Mouse (Mus musculus) E14TG2a.4 (cell line): ENCODE data around the gene Plcl2.
"Not testable (repeated sequence)": the region's sequence is repeated elsewhere in the genome, so short reads cannot be mapped to it uniquely, and the experiment has no call there.

Experiments used
- H3K27me3 ChIP-seq: 2 replicates; pipeline ENCODE4 v1.6.1; 2014; ENCODE audit warnings: low read length, control low read depth; ENCODE audit not compliant: insufficient read depth
- H3K36me3 ChIP-seq: 2 replicates; pipeline ENCODE4 v1.6.1; 2014; ENCODE audit warnings: low read length, control low read depth; ENCODE audit not compliant: insufficient read depth
- H3K4me1 ChIP-seq: replicated peaks from 2 replicates; pipeline ENCODE4 v1.6.1; 2014; ENCODE audit warnings: low read depth, low read length, control low read depth
- H3K4me3 ChIP-seq: replicated peaks from 2 replicates; pipeline ENCODE4 v1.5.1; 2014; ENCODE audit warnings: mild to moderate bottlenecking, low read length
- H3K9me3 ChIP-seq: 2 replicates; pipeline ENCODE4 v1.6.1; 2014; ENCODE audit warnings: low read length, control low read depth
- CTCF ChIP-seq: conservative IDR thresholded peaks from 2 replicates; pipeline ENCODE4 v1.5.1; 2014; ENCODE audit warnings: low read length
- NANOG ChIP-seq: IDR thresholded peaks from 2 replicates; pipeline ENCODE4 v1.6.1; 2014; ENCODE audit warnings: borderline replicate concordance, low read length, mixed read lengths
- POU5F1 ChIP-seq: IDR thresholded peaks from 2 replicates; pipeline ENCODE4 v1.6.1; 2014; ENCODE audit warnings: low read length, borderline replicate concordance

Gene Plcl2

DNA sequence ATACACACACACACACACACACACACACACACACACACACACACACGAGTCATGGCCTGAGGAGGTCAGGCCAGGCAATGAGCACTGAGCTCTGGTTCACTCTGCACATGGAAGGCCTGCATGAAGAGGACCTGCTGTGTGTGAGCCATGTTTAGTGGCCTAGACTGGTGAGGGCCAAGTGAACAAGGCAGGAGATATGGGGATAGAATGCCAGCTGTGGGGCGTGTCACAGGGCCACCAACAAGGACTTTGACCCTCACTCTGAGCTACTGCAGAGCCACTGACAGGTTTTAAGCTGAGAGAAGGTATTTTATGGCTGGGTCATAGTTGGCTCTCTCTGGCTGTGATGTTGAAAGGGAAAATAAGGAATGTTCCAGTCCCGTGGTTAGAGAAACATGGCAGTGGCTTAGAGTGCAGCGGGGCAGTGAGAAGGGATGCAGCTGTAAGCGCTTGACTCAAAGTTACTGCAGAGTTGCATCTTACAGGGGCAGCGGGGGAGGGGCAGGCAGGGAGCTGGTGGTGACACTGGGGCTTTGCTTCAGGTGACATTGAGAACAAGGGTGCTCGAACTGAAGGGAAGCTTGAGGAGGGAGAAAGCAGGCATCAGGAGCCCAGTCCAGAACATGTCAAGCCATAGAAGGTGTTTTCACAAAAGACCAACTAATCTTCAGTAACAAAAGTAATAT lies 175.9 kb downstream of the Plcl2 start:
- Histone ChIP-seq H3K27me3 (no peaks in the 10 kb centered on the region), H3K4me1 (no peaks in the 10 kb centered on the region), H3K4me3 (no peak overlapping the region), H3K9me3 (peaks cover 16% of the 10 kb centered on the region), H3K36me3 (no peaks in the 10 kb centered on the region)
- TF ChIP-seq NANOG (no peak), CTCF (no peak), POU5F1 (no peak)

DNA sequence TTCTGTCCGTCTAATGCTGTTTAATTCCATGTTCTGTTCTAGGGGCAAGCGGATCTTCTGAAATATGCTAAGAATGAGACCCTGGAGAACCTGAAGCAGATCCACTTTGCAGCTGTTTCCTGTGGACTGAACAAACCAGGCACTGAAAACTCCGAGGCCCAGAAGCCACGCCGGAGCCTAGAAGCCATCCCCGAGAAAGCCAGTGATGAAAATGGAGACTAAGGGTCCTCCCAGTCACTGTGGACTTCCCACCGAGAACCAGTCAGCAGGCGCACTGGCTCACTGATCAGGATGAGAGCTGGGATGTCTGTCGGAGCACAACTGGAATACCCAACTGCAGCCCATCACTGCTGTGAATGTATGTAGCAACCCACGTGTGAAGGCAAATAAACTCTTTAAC lies 178.5 kb downstream of the Plcl2 start:
- TF ChIP-seq POU5F1 (no peak), NANOG (no peak), CTCF (no peak)
- Histone ChIP-seq H3K36me3 (no peaks in the 10 kb centered on the region), H3K4me1 (no peaks in the 10 kb centered on the region), H3K9me3 (peaks cover 19% of the 10 kb centered on the region), H3K4me3 (no peak overlapping the region), H3K27me3 (no peaks in the 10 kb centered on the region)

DNA sequence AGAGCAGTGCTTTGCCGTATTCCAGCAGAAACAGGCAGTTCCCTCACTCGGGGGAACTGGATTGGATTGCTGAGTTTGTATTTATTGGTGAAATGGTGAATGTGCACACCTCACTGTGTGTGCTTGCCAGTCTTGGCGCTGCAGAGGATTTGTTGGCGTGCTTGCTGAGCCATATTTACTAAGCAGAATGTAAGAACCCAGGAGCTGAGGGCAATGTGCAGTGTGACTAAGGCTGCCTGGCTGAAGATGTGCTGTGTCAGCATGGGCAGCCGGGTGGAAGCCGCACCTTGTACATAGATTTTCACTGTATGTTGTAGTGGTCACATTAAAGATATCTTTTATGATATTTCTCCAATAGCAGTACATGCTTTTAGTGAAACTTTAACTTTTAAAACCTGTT lies 178.9 kb downstream of the Plcl2 start:
- Histone ChIP-seq H3K27me3 (no peaks in the 10 kb centered on the region), H3K4me3 (no peak overlapping the region), H3K36me3 (no peaks in the 10 kb centered on the region), H3K4me1 (no peaks in the 10 kb centered on the region), H3K9me3 (peaks cover 19% of the 10 kb centered on the region)
- TF ChIP-seq CTCF (no peak), NANOG (no peak)

DNA sequence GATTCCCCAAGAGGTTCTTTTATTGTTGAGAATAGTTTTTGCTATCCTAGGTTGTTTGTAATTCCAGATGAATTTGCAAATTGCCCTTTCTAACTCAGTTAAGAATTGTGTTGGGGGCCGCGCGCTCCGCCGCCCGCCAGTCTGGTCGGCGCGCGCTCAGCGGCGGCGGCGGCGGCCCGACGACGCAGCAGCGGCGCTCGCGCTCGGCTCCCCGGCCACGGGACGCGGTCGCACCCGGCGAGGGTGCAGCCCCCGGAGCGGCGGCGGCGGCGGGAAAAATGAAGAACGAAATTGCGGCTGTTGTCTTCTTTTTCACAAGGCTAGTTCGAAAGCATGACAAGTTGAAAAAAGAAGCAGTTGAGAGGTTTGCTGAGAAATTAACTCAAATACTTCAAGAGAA lies 189.2 kb downstream of the Plcl2 start:
- not testable (repeated sequence) for H3K9me3 ChIP-seq, H3K4me1 ChIP-seq, H3K4me3 ChIP-seq, H3K36me3 ChIP-seq
- H3K27me3 ChIP-seq = peaks cover 15% of the 10 kb centered on the region

DNA sequence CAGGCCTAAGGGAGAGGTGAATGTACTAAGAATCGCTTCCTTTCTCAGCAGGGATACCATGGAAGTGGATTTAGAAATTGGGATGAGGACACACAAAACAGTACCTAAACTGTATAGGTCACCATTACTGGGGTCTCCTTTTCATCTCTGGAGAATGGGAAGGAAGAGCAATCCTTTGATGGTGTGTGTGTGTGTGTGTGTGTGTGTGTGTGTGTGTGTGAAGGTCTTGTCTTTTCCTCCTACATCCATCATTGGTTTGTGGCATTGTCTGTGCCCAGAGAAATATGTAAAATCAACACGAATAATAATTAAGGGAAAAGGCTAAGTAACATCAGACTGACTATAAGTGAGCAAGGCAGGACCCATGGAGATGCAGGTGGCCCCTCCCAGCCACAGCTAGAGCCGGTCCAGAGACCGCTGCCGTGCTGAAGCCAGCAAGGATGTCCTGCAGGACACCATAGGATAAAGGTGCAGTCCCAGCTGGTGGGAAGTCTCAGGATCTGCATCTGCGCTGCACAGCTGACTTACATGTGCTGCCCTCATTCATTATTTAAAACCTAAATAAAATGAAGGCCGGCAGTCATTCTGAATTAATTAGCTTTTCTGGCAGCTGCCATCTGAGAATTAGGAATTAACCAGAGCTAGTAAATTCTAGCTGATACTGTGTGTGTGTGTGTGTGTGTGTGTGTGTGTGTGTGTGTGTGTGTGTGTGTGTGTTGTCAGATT lies 201.5 kb downstream of the Plcl2 start:
- peaks cover 54% of the 10 kb centered on the region for H3K9me3 ChIP-seq
- H3K36me3 ChIP-seq = no peaks in the 10 kb centered on the region
- H3K27me3 ChIP-seq = no peaks in the 10 kb centered on the region
- H3K4me3 ChIP-seq = no peak overlapping the region
- no peaks in the 10 kb centered on the region for H3K4me1 ChIP-seq
- TF ChIP-seq POU5F1 (no peak), CTCF (no peak), NANOG (no peak)

DNA sequence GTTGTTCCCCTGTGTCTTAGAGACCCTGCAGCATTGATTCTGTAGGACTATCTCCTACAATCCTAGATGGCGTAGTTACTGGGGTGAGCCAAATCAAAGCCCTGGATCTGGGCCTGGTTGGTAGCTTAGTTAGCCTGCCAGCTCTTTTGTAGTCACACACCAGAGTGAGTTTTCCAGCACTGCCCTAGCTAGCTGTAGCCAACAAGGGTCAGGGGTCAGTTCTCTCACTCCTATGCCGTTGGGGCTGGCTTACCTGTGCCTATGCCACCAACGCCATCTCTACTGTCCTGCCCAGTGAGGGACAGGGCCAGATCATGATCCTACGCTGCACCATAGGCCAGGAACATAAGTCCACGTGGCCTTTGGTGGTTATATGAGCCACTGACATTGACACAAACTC lies 208.4 kb downstream of the Plcl2 start:
- TF ChIP-seq NANOG = no peak
- peaks cover 27% of the 10 kb centered on the region for H3K9me3 ChIP-seq
- H3K36me3 ChIP-seq = no peaks in the 10 kb centered on the region
- H3K4me1 ChIP-seq = no peaks in the 10 kb centered on the region
- H3K4me3 ChIP-seq = no peak overlapping the region
- peaks cover 4% of the 10 kb centered on the region; the same call in 1 of the 2 replicates for H3K27me3 ChIP-seq

DNA sequence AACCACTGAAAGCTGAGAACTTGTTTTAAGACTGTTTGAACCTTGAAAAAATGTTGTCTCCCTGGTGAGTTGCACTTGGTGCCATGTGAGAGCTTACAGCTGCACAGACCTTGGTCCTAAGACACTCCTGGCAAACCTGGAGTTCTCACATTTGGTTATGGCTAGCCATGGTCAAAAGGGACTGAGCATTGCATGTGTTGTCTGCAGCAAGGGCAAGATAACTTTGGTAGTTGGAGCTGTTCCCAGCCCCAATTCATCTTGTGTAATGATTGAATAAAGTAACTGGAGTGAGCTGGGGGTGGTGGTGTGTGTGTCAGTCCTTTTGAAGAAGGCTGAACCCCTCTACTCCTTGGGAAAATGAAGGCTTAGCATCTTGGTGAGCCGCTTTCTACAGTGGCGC lies 215.2 kb downstream of the Plcl2 start:
- Histone ChIP-seq H3K9me3 (no peaks in the 10 kb centered on the region), H3K36me3 (no peaks in the 10 kb centered on the region), H3K27me3 (peaks cover 18% of the 10 kb centered on the region), H3K4me1 (peaks cover 10% of the 10 kb centered on the region; the same call in 1 of the 2 replicates), H3K4me3 (no peak overlapping the region)
- TF ChIP-seq NANOG (no peak), POU5F1 (no peak), CTCF (no peak)

DNA sequence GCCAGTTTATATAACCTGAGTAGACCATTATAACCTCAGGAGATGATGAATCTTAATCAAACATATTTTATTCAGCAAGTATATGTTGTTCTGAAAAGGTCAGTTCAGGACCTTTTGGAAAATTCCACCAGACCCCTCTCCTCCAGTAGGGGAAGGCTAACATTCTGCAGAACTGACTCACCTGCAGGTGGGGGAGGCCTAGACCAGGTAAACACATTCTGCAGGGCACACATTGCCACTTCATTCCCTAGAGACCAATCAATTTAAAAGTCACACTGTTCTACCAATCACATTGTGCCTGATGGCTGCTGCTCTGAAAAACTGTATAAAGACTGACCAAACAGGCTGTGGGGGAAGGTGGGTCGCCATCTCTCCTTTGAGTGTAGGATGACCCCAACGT lies 217.1 kb downstream of the Plcl2 start:
- no peaks in the 10 kb centered on the region for H3K9me3 ChIP-seq
- H3K36me3 ChIP-seq = no peaks in the 10 kb centered on the region
- H3K4me1 ChIP-seq = peaks cover 10% of the 10 kb centered on the region; the same call in 1 of the 2 replicates
- TF ChIP-seq POU5F1 (no peak), NANOG (no peak), CTCF (no peak)
- H3K4me3 ChIP-seq = no peak overlapping the region
- peaks cover 21% of the 10 kb centered on the region for H3K27me3 ChIP-seq

DNA sequence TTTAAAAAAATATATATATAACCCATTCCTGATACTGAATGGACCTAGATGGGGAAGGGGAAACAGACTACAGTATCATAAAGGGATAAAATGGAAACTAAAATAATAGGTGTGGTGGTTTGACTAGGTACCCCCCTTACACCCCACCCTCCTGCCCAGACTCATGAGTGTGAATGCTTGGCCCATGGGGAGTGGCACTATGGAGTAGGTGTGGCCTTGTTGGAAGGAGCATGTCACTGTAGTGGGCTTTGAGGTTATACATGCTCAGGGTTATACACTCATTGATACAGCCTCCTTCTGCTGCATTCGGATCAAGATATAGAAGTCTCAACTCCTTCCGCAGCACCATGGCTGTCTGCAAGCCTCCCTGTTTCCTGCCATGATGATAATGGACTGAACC lies 219.8 kb downstream of the Plcl2 start:
- TF ChIP-seq NANOG (no peak), CTCF (no peak), POU5F1 (no peak)
- Histone ChIP-seq H3K4me3 (no peak overlapping the region), H3K27me3 (peaks cover 12% of the 10 kb centered on the region), H3K36me3 (no peaks in the 10 kb centered on the region), H3K4me1 (peaks cover 10% of the 10 kb centered on the region; the same call in 1 of the 2 replicates), H3K9me3 (no peaks in the 10 kb centered on the region)
